Mouse (Mus musculus) cerebellum, postnatal 10 days (tissue): ENCODE measurements around the gene Slc25a44.

Experiments used
- DNase-seq, 2 experiments: peaks; one replicate each; pipeline ENCODE4 v3.0.0; 2021; ENCODE audit warnings: mixed read lengths in 2 of 2

The Slc25a44 gene

DNA sequence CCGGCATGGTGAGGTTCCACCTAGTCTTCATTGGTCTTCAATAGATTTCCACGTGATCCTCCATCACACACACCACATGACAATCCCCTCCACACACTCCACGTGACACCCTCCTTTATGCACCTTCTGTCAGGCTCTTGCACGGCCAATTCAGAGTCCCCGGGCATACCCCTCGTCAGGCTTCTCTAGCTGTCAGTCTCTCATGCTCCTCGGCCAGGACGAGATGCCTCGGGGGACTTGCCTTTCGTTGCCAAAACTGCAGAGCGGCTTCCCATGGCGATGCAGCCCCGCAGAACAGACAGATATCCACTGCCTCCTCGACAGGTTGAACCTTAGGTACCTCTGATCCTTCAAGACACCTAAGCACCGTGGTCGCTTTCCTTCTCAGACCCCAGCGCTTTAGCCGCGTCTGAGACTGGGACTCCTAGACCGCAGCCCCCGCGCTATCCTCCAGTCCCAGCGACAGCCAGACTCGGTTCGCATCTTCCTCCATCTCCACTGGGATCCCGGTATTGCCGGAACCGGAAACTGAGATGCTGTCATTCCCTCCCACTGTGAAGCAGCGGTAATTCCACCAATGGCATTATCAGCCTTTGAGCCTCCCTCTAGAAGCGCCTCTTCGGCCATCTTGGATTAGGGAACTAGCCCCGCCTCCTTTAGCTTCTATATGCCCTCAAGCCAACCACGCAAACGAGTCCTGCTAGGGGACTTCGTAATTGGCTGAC lies at the start of gene Slc25a44:
Slc25a44 (minus strand) TSS at position 535 of the 725 bp plus-strand sequence.
- DNase-seq = peak; percentile 97 to 98

DNA sequence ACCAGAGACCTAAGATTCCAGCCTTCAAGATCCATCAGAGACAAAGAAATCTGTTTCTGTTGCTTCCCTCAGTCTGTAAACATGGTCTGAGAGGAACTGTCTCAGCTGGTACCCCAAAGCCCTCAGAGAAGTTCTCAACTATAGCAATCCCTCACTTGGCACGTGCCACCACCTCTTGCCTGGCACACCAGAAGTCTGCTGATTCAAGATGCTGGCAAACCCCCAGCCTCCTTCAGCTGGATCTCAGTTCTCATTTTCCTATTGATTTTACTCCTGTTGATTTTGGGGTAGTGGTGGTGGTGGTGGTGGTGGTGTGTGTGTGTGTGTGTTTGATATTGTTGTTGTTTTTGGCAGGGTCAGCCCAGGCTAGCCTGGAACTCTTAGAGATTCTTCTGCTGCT lies 48.6 kb upstream of the Slc25a44 start:
- no peak for DNase-seq

DNA sequence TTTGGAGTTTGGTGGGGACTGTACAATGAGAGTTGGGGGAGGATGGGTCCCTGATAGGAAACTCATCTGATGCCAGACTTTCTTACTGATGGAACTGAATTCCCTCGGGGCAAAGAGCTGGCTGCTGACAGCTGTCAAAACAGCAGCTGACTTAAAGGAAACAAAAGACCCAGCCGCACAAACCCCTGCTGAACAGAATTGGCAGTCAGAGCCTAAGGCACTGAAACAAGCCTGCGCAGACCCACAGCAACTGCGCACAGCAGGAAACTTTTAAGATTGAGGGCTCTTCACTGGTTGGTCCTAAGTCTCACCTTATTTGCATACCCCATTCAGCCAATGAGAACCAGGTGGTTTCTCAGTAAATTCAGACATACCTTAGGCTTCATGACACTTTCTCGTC lies 48.1 kb upstream of the Slc25a44 start:
- DNase-seq = no peak

DNA sequence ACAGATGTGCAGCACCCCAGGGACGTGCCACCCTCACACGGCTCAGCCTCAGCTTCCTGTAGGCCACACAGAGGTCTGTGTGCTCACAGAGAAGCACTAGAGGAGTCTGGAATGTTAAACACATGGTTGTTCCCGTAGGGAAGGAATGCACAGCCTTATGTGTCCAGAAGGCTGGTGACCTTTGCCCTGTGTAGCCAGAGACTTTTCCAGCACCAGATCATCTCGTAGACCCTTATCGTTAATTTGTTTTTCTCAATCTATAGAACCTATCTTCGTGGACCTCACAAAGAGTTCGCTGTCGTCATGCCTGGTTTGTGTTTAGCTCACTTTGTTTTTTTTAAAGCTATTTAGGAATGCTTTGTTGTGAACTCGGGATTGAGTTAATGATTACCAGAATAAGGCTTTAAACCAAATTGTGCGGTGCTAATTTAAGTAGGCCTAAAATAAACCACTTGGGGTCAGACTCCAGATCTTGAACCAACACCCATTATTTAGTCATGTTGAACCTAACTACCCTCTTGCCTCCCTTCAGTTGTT lies 46.1 kb upstream of the Slc25a44 start:
- DNase-seq = no peak

DNA sequence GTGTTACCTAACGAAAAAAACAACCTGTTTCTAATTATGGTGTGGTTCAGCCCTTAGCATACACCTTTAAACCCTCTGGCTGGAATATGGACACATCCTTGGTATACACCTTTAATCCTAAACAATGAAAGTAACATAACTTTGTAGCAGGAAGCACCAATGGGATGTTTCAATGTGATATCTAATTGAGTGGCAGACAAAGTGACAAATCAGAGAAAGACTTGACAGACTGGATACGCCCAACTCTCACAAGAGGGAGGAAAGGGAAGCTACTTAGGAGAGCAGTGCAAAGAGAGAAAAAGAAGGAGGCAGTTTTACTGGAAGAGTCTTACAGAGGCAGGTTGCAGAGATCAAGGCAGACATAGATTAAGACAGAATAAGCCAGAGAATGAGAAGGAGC lies 44.5 kb upstream of the Slc25a44 start:
- no peak for DNase-seq

DNA sequence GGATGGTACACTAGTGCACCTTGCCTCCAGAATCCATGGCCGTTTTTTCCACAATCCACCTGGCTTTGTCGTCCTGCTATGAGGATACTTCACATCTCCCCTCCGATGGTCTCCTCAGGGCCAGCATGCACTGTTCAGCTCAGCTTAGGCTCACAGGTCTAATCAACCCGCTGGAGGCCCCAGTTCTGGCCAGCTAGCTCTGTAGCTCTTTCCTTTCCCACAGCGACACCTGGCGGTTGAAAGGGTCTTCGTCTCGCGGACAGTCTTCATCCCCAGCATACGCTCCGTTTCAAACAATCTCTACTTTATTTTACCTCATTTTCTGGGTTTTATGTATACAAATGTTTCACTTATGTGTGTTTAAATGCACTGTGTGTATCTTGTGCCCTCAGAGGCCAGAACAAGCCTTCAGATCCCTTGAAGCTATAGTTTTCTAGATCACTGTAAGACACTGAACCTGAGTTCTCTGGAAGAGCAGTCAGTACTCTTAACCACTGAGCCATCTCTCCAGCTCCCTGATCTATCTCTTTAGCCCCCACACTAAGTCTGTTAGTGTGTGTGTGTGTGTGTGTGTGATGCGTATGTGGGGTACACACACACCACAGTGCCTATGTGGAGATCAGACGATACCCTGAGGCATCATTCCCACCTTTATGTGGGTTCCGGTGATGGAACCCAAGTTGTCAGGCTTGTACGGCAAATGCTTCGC lies 42.3 kb upstream of the Slc25a44 start:
- DNase-seq = peak; percentile 97 to 99

DNA sequence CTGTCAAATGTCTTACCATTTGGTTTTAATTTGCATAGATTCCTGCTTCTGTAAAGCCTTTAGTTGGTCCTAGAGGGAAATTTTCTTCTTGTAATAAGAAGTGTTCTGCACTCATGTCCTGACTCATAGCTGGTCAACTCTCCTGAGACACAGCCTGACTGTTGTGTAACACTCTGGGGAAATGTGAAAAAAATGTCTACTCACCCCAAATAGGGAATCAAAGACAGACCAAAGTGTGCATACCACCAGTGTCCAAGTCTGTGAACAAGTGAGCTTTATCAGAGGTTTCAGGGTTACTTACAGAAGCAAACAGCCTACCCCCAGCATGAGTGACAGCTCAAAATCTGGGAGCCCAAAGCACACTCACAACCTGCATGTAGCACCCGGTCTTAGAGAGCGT lies 40.2 kb upstream of the Slc25a44 start:
- DNase-seq = no peak

DNA sequence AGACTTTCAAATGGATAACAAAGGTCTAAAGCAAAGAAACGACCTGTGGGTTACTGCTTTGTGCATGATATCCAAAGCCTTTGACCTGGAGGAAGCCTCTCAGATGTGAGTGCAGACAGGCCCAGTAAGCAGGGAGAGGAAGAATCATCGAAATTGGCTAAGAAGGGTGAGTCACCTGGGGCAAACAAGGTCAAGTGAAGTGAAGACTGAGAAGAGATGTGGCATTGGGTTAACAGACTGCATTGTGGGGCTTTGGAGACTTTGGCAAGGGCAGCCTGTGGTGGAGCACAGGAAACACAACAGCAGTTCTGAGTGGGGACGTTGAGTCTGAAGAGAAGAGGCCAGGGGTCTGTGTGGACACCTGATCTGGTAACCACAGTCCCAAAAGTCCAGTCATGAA lies 39.5 kb upstream of the Slc25a44 start:
- DNase-seq = no peak

DNA sequence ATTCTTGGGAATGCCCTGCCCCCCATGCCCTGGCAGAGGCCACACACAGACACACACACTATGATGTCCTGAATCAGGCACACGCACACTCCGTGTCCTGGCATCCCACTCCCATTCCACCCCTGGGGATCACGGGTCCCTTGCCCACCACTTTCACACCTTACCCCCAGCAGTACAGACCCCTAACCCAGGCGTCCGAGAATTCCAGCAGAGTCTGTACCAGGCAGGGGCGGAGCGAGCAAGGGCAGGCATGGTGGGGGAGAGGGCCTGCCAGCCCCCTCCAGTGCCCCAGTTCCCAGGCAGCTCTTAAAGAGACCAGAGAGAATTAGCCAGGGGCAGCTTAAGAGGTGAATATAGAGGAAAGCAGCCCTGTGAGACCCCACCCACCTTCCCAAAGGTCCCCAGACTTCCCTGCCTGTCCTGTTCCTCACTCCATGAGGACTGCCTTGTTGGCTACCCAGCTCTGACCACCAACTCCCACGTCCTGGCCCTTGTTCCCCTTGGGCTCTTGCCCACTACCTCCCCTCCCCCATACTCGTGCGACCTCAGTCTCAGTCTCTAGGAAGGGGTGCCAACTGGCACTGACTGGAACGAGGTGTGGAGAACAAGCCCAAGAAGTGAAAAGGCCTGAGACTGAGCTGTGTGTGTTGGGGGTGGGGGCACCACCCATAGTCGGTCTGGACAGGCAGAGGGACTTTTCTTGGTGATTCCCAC lies 36.2 kb upstream of the Slc25a44 start, which contains the start of gene Sema4a:
Sema4a (minus strand) TSS at position 200 of the 714 bp plus-strand sequence.
- peak; percentile 67 to 71 for DNase-seq

DNA sequence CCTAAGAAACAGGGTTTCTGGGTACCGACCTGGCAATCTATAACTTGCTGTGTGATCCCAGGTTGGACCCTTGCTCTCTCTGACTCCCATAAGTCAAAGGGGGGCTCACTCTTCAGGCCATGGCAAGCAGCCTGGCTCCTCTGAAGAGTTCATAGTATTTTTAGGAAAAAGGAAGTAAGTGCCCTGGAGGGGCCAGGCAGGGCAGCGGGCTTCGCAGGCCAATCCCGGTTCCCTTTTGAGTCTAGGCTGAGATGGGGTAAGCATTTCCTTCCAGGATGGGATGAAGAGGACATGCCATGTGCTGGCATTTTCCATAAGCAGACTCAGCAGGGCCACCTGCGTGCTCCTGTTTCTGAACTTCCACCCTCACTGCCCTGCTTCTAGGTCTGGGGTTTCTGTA lies 35.1 kb upstream of the Slc25a44 start:
- DNase-seq = no peak

DNA sequence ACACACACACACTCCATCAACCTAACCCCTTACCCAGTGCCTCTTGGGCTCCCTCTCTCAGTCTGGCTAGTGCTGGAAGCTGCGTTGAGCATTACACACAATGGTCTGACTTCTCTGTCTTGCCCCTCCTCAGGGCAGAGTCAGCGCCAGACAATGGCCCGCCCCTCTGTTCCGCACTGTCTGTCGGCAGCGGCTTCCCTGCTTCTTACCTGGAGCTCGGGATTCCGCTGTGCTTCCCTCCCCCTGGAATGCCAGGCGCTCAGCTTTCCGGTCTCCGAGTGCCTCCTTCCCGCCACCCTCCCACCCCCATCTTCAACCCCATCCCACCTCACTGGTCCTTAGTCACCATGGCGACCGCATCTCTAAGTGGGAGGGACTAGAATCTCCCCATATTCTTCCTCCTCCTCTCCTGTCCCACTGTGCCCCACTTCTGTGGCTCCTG lies 33.9 kb upstream of the Slc25a44 start:
- DNase-seq = peak in 1 of 2 experiments; percentile 55

DNA sequence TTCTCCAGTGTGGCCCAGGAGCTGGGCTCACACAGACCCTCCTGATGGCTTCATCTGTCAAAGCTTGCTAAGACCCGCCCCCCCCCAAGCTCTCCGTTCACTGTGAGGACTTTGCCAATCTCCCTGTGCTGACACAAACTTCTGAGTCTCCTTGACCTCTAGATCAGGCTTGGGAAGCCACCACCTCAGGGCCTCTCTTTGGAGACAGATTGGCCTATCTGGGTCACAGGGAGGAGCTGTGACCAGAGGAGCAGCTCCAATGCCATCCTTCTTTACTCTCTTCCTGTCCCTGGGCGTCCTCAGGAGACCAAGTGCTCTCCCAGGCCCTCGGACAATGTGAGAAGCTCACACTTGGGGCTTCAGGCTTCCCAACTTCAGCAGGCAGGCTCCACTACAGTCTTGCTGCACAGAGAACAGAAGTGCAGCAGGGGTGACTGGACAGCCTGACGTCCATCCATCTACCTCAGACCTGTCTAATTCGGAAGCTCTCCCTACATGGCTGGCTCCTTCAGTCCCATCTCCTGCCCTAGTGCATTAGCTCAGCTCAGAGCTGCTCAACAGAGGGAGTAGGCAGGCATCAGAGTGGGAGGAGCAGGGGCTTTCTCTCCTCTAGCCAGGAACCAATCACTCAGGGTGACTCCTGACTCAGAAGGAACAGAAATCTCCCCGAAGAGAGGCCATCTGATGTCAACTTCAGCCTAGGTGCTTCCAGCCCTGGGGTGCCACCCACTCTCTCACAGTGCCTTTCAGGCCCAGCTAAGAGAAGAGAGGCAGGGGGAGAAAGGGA lies 32.0 kb upstream of the Slc25a44 start:
- no peak for DNase-seq

DNA sequence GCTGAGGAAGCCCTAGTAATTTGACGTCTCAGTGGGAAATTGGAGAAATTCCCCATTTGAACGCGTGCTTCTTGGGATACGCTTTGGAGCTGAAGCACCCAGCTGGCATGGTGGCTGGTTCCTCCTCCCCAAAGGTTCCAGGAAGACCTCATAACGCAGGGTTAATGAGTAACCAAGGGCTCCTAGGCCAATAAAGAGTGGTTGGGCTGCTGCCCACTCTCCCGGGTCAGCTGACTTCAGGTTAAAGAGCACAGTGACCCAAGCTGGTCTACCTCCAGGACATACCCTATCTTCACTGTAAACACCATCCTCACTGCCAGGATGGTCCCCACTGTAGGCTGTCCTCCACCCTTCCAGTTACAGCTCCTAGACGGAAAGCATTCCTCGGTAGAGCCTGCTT lies 31.4 kb upstream of the Slc25a44 start:
- no peak for DNase-seq

DNA sequence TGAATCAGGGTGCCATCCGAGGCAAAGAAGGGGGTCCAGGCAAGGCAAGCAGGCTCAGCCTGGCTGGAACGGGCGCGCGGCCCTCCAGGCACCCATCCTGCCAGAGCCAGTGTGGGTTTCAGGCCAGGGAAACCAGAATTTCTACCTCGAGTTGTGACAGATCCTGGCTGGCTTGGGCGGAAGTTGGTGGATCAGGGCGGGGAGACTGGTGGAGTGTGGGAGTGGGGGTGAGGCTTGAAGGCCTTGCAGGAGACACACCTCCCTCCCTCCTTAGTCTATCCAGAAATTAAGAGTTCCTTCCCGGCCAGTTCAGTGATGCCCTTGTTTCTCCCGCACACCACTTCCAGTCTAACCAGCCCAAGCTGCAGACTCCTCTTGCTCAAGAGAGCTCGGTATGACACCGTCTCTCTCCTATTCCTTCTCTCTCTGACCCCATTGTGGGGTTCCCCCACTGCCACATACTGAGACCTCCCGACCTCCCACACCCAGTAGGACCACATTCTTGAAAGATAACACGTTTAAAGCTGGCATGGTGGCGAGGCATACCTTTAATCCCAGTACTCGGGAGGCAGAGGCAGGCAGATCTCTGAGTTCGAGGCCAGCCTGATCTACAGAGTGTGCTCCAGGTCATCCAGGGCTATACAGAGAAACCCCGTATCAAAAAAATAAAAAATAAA lies 30.8 kb upstream of the Slc25a44 start:
- no peak for DNase-seq

DNA sequence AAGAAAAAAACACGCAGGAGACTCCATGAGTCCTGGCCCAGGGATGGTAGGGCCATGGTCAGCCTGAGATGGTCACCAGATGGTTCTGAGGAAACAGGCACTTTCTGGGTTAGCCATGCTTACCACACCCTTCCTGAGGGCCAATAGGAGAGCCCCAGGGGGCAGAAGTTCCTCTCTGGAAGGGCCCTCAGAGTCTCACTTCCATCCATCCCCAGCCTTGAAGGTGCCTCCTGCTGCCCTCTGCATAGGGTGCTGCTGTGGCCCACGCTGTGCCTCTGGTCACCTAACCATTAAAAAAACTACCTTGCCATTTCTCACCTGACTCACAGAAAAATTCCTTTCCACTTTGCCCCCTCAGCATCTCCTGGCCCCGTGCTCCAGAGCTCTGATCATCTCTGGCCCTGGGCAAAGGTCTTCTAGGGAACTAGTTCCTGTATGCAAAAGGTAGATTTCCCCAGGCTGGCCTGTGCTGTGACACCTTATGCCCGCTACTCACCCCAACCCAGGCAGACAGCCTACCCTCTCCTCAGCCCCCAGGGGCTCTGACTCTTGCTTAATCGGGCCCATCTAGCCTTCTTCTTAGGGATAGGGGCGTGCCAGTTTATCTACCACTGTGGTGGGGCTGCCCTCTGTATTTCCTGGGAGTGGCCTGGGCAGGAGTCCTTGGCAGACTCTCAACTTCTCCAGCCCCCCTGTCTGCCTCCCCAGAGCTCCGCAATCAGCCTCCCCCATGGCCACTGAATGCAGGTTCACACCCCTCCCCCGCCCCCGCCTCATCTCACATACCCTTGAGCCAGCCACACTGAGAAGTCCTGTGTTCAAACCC lies 30.0 kb upstream of the Slc25a44 start:
- DNase-seq = no peak

DNA sequence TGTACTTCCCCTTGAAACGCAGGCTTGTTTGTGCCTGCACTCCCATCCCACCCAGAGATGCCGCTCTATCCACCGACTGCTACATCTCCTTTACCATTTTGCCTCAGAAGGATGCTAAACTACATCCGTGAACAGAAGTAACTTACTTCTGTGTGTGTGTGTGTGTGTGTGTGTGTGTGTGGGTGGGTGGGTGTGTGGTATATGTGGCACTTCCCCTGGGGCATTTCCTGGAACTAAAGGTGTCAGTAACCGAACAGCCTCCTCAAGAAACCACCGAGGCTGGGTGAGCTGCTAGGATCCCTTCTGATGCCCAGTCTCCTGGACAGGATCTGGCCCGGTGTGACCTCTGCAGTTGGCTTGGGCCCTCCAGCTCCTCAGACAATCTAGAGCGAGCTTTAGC lies 29.0 kb upstream of the Slc25a44 start:
- no peak for DNase-seq

DNA sequence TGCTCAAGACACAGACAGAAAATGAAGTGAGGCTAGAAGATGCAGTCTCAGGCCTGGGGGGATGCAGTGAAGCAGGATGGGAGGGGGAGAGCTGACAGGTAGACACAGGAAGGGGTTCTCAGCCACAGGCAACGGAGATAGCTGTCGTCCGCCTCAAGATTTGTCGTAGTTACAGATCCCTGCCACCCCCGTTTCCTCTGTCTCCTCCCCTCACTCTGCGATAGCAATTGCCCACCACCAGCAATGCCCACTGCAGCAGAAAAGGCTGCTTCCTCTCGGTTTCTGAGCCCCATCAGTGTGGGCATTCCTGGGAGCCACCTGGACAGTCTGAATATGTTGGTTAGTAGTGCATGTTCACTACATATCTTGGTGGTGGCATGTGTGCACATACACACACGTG lies 28.4 kb upstream of the Slc25a44 start:
- DNase-seq = no peak

DNA sequence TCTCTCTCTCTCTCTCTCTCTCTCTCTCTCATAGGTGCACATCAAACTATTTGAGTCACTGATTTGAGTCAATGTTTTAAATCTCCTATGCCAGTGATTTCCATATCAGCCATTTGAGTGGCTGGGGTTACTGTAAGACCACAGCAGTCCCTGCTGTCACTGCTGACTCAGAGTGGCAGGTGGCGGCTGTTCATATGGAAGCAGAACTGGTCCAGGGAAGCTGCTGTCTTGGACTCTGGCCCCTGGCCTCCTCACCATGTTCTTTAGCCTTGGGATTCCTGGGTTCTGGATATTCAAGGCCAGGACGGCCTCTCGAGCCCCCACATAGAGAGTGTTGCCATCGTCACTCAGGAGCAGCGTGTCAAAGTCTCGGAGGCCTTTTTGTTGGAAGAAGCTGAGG lies 27.8 kb upstream of the Slc25a44 start:
- DNase-seq = peak; percentile 71 to 75

DNA sequence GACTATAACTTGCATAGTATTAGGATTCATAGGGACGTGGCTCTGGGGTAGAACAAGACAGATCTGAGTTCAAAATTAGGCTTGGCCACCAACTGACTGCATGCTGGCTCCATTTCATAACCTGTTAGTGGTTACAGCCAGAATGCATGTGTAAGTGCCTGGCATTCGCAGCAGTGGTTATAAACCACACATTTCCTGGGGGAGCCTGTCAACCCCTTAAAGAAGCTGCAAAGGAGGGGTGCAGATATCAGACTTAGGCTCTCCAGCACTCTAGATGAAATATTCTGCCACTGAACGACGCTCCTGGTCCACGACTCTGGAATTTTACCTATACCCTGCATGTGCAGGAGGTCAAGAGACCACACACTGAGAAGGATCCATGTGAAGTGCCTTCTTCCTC lies 27.3 kb upstream of the Slc25a44 start:
- DNase-seq = no peak

DNA sequence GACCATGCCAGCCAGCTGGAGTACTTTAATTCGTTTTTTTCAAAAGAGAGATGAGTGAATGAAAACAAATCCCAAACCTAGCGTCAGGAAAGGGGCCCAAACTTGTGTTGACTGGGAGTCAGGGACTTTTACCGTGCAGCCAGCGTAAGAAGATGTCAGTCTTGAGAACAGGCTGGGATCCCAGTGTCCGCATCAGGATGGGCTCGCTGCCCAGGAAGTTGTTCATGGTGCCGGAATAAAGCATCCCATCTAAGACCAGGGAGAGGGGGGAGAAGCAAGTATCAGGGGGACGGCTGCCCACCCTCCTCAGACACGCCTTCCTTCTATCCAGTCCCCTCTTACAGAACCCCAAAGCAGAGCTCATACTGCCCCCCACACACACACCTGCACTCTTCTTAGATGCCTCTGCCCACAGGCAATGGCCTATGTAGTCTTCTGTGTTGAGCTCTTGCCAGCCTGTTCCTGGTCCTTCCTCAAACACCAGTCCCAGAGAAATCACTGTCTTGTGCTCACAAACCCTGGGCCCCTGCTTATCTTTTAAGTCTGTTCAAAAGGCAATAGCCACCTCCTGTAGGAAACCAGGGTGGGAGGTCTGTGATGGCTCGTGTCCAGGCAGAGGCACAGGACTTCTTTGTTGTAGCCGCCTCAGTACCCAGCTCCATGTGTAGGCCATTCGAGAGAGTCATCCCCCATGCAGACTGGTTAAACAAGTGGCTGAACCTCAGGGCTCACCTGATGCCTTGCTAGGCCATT lies 25.6 kb upstream of the Slc25a44 start:
- DNase-seq = peak in 1 of 2 experiments; percentile 45
